Mouse (Mus musculus): ENCODE data around the gene Gm20219. TPM values are rescaled to one million over a fixed set of nuclear protein-coding genes. Genes with fewer than 3 reads are reported as not detected.
A peak's percentile ranks its signal among the peaks of the same experiment; 100 is the strongest.

The Gm20219 gene
- polyA plus RNA-seq, 1 experiment, result 13.1 TPM

GRCm38 (mm10) chr17:56510473-56510969, 43.7 kb downstream of the Gm20219 start:
- TF ChIP-seq CTCF (IDR thresholded peaks at IDR 0.05; ENCODE audit: borderline replicate concordance, control insufficient read depth, extremely low read depth, insufficient read depth, low read length, poor library complexity) (no peak), POLR2A (IDR thresholded peaks at IDR 0.05; ENCODE audit: control insufficient read depth, extremely low read depth, insufficient read depth, low read length, poor library complexity) (no peak)
- peaks cover 11% of the 10 kb centered on the region; the same call in 1 of the 2 replicates for H3K27me3 ChIP-seq (ENCODE audit: control insufficient read depth, insufficient read depth, low read length)

GRCm38 (mm10) chr17:56509707-56510472, 44.3 kb downstream of the Gm20219 start:
- TF ChIP-seq POLR2A (IDR thresholded peaks at IDR 0.05; ENCODE audit: control insufficient read depth, extremely low read depth, insufficient read depth, low read length, poor library complexity) (no peak), CTCF (IDR thresholded peaks at IDR 0.05; ENCODE audit: borderline replicate concordance, control insufficient read depth, extremely low read depth, insufficient read depth, low read length, poor library complexity) (no peak)
- Histone ChIP-seq H3K4me3 (ENCODE audit: control insufficient read depth, insufficient read depth, low read length) (no peak overlapping the region), H3K27me3 (ENCODE audit: control insufficient read depth, insufficient read depth, low read length) (peaks cover 11% of the 10 kb centered on the region; the same call in 1 of the 2 replicates), H3K27ac (ENCODE audit: control insufficient read depth, insufficient read depth, low read length) (no peak overlapping the region), H3K36me3 (ENCODE audit: control insufficient read depth, insufficient read depth, low read length) (no peaks in the 10 kb centered on the region), H3K4me1 (replicated peaks; ENCODE audit: control insufficient read depth, insufficient read depth, low read length) (peaks cover 13% of the 10 kb centered on the region)
- DNase-seq, result no peak
- 33% methylated on average over 32 of the region's 37 CpGs for WGBS

More at GRCm38 (mm10) chr17:56510473-56510969, 43.7 kb downstream of the Gm20219 start:
- DNase-seq, result no peak
- Histone ChIP-seq H3K4me1 (replicated peaks; ENCODE audit: control insufficient read depth, insufficient read depth, low read length) (peaks cover 13% of the 10 kb centered on the region), H3K4me3 (ENCODE audit: control insufficient read depth, insufficient read depth, low read length) (no peak overlapping the region), H3K27ac (ENCODE audit: control insufficient read depth, insufficient read depth, low read length) (no peak overlapping the region), H3K36me3 (ENCODE audit: control insufficient read depth, insufficient read depth, low read length) (no peaks in the 10 kb centered on the region)
- WGBS, result 29% methylated on average over 27 of the region's 27 CpGs

GRCm38 (mm10) chr17:56509021-56509640, 45.1 kb downstream of the Gm20219 start:
- no peaks in the 10 kb centered on the region for H3K36me3 ChIP-seq (ENCODE audit: control insufficient read depth, insufficient read depth, low read length)
- TF ChIP-seq CTCF (IDR thresholded peaks at IDR 0.05; ENCODE audit: borderline replicate concordance, control insufficient read depth, extremely low read depth, insufficient read depth, low read length, poor library complexity) (no peak), POLR2A (IDR thresholded peaks at IDR 0.05; ENCODE audit: control insufficient read depth, extremely low read depth, insufficient read depth, low read length, poor library complexity) (no peak)
- H3K4me1 ChIP-seq (replicated peaks; ENCODE audit: control insufficient read depth, insufficient read depth, low read length), result peaks cover 13% of the 10 kb centered on the region
- no peak for DNase-seq
- H3K27ac ChIP-seq (ENCODE audit: control insufficient read depth, insufficient read depth, low read length), result no peak overlapping the region
- H3K4me3 ChIP-seq (ENCODE audit: control insufficient read depth, insufficient read depth, low read length), result no peak overlapping the region
- H3K27me3 ChIP-seq (ENCODE audit: control insufficient read depth, insufficient read depth, low read length), result peaks cover 11% of the 10 kb centered on the region; the same call in 1 of the 2 replicates
- 89% methylated on average over 10 of the region's 10 CpGs for WGBS

DNA sequence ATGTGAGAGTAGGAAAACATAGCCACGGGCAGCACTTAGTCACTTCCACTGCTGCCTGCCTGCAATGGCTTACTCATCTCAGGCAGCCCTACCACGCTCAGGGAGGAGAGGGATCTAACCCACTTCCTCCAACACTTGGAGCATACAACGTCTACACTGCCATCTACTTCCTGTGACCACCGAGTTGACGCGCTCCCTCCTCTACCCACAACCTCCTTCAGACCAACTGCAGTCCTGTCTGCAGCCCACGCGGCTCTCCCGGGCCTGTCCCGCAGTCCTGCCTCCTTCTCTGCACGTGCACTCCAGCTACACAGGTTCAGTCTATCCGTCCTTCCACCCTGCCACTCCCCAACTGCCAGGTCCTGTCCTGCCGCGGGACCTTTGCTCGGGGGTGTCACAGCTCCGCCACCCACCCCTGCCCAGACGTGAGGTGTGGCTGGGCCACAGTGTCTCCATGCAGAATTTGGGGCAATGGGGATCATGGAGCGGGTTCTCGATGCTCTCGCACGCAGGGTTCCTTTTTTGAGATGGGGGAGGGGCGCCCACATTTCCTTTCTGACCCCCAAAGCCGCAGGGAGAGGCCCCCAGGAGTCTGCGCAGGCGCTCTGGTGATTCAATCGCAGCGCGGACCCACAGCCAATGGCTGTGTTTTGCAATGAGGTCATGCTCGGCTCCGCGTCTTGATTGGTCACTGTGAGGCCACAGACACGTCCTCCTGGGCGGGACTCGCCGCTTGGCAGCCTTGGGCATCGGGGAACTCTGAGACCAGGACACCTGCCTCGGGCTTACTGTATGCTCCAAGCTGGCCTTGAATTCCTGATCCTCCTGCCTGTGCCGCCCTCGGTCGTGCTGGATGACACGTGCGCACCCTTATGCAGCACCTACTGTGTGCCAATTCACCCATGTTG, 46.8 kb downstream of the Gm20219 start:
- no peaks in the 10 kb centered on the region for H3K36me3 ChIP-seq (ENCODE audit: control insufficient read depth, insufficient read depth, low read length)
- WGBS, result under 1% methylated on average over 42 of the region's 42 CpGs
- H3K27ac ChIP-seq (ENCODE audit: control insufficient read depth, insufficient read depth, low read length), result peak overlapping the region; percentile 58
- TF ChIP-seq POLR2A (IDR thresholded peaks at IDR 0.05; ENCODE audit: control insufficient read depth, extremely low read depth, insufficient read depth, low read length, poor library complexity), result peak; percentile 46; the same call in 1 of the 2 replicates
- TF ChIP-seq CTCF (IDR thresholded peaks at IDR 0.05; ENCODE audit: borderline replicate concordance, control insufficient read depth, extremely low read depth, insufficient read depth, low read length, poor library complexity), result no peak
- peaks cover 11% of the 10 kb centered on the region; the same call in 1 of the 2 replicates for H3K27me3 ChIP-seq (ENCODE audit: control insufficient read depth, insufficient read depth, low read length)
- H3K4me3 ChIP-seq (ENCODE audit: control insufficient read depth, insufficient read depth, low read length), result peak overlapping the region; percentile 55
- peaks cover 13% of the 10 kb centered on the region for H3K4me1 ChIP-seq (replicated peaks; ENCODE audit: control insufficient read depth, insufficient read depth, low read length)
- DNase-seq, result peak; percentile 95

GRCm38 (mm10) chr17:56506417-56507065, 47.6 kb downstream of the Gm20219 start:
- Histone ChIP-seq H3K36me3 (ENCODE audit: control insufficient read depth, insufficient read depth, low read length) (no peaks in the 10 kb centered on the region), H3K27ac (ENCODE audit: control insufficient read depth, insufficient read depth, low read length) (no peak overlapping the region), H3K4me3 (ENCODE audit: control insufficient read depth, insufficient read depth, low read length) (peak overlapping the region; percentile 55), H3K27me3 (ENCODE audit: control insufficient read depth, insufficient read depth, low read length) (peaks cover 8% of the 10 kb centered on the region; the same call in 1 of the 2 replicates), H3K4me1 (replicated peaks; ENCODE audit: control insufficient read depth, insufficient read depth, low read length) (peaks cover 13% of the 10 kb centered on the region)
- WGBS, result 82% methylated on average over 15 of the region's 15 CpGs
- peak; percentile 16 for DNase-seq
- TF ChIP-seq CTCF (IDR thresholded peaks at IDR 0.05; ENCODE audit: borderline replicate concordance, control insufficient read depth, extremely low read depth, insufficient read depth, low read length, poor library complexity) (no peak), POLR2A (IDR thresholded peaks at IDR 0.05; ENCODE audit: control insufficient read depth, extremely low read depth, insufficient read depth, low read length, poor library complexity) (no peak)

Data from thymus, adult 2 months (tissue).